9 mouse cellular contexts compared by ENCODE assay signal in genomic region chr6:94165951-94166350, GRCm38 (mm10).
DNase-seq lines count a peak whose midpoint lies in the region.
"Had no signal": no experiment of that assay in that cellular context is flagged by ENCODE, and none has a peak within 500 bp of the region (broad histone marks: within the 10 kb centered on the region; RNA-seq: fewer than 3 reads in every experiment).

No protein-coding gene starts in this region.

- WGBS in large intestine, adult 2 months = 91% methylated on average over 1 of the region's 1 CpGs

- peak; percentile 32 for DNase-seq in kidney, adult 9 months
- no peak for DNase-seq in kidney, postnatal 4 days
- peak; percentile 38 for DNase-seq in MN1 (ENCODE audit: low spot score)
- peak; percentile 60 for DNase-seq in adrenal gland, postnatal 25 days
- DNase-seq in large intestine, adult 2 months (ENCODE audit: low read depth, low spot score) = peak; percentile 53
- no peak for DNase-seq in right cerebral cortex, adult 18-20 months
- no peak for DNase-seq in thymus, postnatal 0 days (ENCODE audit: low spot score)
- DNase-seq: forebrain, postnatal 0 days; lung, adult 2 months had no signal

Comparison
In these comparisons a context has a peak if more than half of its experiments do, and no peak if none do; other contexts are left out.
1. DNase-seq: peak in kidney, adult 9 months (single experiment), MN1 (single experiment), adrenal gland, postnatal 25 days (single experiment) and large intestine, adult 2 months (single experiment); none in kidney, postnatal 4 days (0 of 2), right cerebral cortex, adult 18-20 months (single experiment) and thymus, postnatal 0 days (single experiment).